Mouse (Mus musculus) testis, adult 2 months (tissue): ENCODE measurements at regions not wholly inside any gene's neighbourhood (a gene's known extent, or its start where the extent isn't known, plus 50 kb on each side); places are given as distances from the start of the nearest gene placed in this dataset.

Experiments used
- H3K27ac ChIP-seq: fragments of 200-500 bp; 2 replicates; pipeline ENCODE4 v1.5.1; 2012; ENCODE audit warnings: low read depth, low read length; ENCODE audit not compliant: control insufficient read depth, insufficient read depth
- H3K27me3 ChIP-seq: fragments of 200-500 bp; 2 replicates; pipeline ENCODE4 v1.6.1; 2012; ENCODE audit warnings: mild to moderate bottlenecking, low read length, moderate library complexity; ENCODE audit not compliant: control insufficient read depth, insufficient read depth
- H3K36me3 ChIP-seq: fragments of 200-500 bp; 2 replicates; pipeline ENCODE4 v1.6.1; 2012; ENCODE audit warnings: mild to moderate bottlenecking, low read length; ENCODE audit not compliant: control insufficient read depth, insufficient read depth
- H3K4me1 ChIP-seq: fragments of 200-500 bp; 2 replicates; pipeline ENCODE4 v1.6.1; 2012; ENCODE audit warnings: low read length; ENCODE audit not compliant: control insufficient read depth, insufficient read depth
- H3K4me3 ChIP-seq: fragments of 200-500 bp; 2 replicates; pipeline ENCODE4 v1.5.1; 2012; ENCODE audit warnings: low read depth, mild to moderate bottlenecking, low read length, moderate library complexity, mixed read lengths; ENCODE audit not compliant: control insufficient read depth
- CTCF ChIP-seq: fragments of 200-500 bp; IDR thresholded peaks from 2 replicates; pipeline ENCODE4 v1.5.1; 2012; ENCODE audit warnings: low read depth, mild to moderate bottlenecking, inconsistent platforms, low read length, moderate library complexity; ENCODE audit not compliant: control insufficient read depth, insufficient read depth, insufficient replicate concordance
- POLR2A ChIP-seq: fragments of 200-500 bp; IDR thresholded peaks from 2 replicates; pipeline ENCODE4 v1.6.1; 2012; ENCODE audit warnings: low read depth, mild to moderate bottlenecking, inconsistent platforms, low read length, moderate library complexity; ENCODE audit not compliant: control insufficient read depth

- no peak for TF ChIP-seq CTCF
- no peak for TF ChIP-seq POLR2A
- no peaks in the 10 kb centered on the region for H3K27me3 ChIP-seq
- no peak overlapping the region for H3K27ac ChIP-seq
- H3K4me1 ChIP-seq: no peaks in the 10 kb centered on the region
- no peaks in the 10 kb centered on the region for H3K36me3 ChIP-seq
- no peak overlapping the region for H3K4me3 ChIP-seq
Measured at GRCm38 (mm10) chr16:77537351-77537750, 64.5 kb downstream of the Gm11146 start.

GRCm38 (mm10) chr16:77536746-77537145 is 65.1 kb downstream of the Gm11146 start:
- TF ChIP-seq CTCF: no peak
- TF ChIP-seq POLR2A: no peak
- H3K4me1 ChIP-seq: no peaks in the 10 kb centered on the region
- no peak overlapping the region for H3K27ac ChIP-seq
- H3K27me3 ChIP-seq: no peaks in the 10 kb centered on the region
- H3K4me3 ChIP-seq: no peak overlapping the region
- H3K36me3 ChIP-seq: no peaks in the 10 kb centered on the region

- Histone ChIP-seq H3K4me1 (no peaks in the 10 kb centered on the region), H3K4me3 (no peak overlapping the region), H3K36me3 (no peaks in the 10 kb centered on the region), H3K27ac (no peak overlapping the region), H3K27me3 (no peaks in the 10 kb centered on the region)
- TF ChIP-seq POLR2A (no peak), CTCF (no peak)
Measured at GRCm38 (mm10) chr16:77536314-77536713, 65.6 kb downstream of the Gm11146 start.

- TF ChIP-seq CTCF: no peak
- no peak for TF ChIP-seq POLR2A
- Histone ChIP-seq H3K27ac (no peak overlapping the region), H3K4me1 (no peaks in the 10 kb centered on the region), H3K36me3 (no peaks in the 10 kb centered on the region), H3K27me3 (no peaks in the 10 kb centered on the region), H3K4me3 (no peak overlapping the region)
Measured at GRCm38 (mm10) chr16:77535021-77535420, 66.9 kb downstream of the Gm11146 start.

- H3K36me3 ChIP-seq: no peaks in the 10 kb centered on the region
- H3K4me3 ChIP-seq: no peak overlapping the region
- no peaks in the 10 kb centered on the region for H3K4me1 ChIP-seq
- H3K27me3 ChIP-seq: no peaks in the 10 kb centered on the region
- TF ChIP-seq CTCF: no peak
- no peak for TF ChIP-seq POLR2A
- no peak overlapping the region for H3K27ac ChIP-seq
Measured at GRCm38 (mm10) chr16:77531596-77531995, 70.3 kb downstream of the Gm11146 start.

GRCm38 (mm10) chr16:77527951-77528350 is 73.9 kb downstream of the Gm11146 start:
- H3K36me3 ChIP-seq: no peaks in the 10 kb centered on the region
- TF ChIP-seq POLR2A (no peak), CTCF (no peak)

GRCm38 (mm10) chr16:77514606-77515005 is 87.3 kb downstream of the Gm11146 start:
- no peaks in the 10 kb centered on the region for H3K27me3 ChIP-seq
- H3K27ac ChIP-seq: no peak overlapping the region
- no peaks in the 10 kb centered on the region for H3K4me1 ChIP-seq
- no peaks in the 10 kb centered on the region for H3K36me3 ChIP-seq
- TF ChIP-seq CTCF: no peak
- no peak for TF ChIP-seq POLR2A
- H3K4me3 ChIP-seq: no peak overlapping the region

More at GRCm38 (mm10) chr16:77527951-77528350, 73.9 kb downstream of the Gm11146 start:
- no peak overlapping the region for H3K27ac ChIP-seq
- no peak overlapping the region for H3K4me3 ChIP-seq
- H3K4me1 ChIP-seq: no peaks in the 10 kb centered on the region
- H3K27me3 ChIP-seq: no peaks in the 10 kb centered on the region

- TF ChIP-seq CTCF: no peak
- TF ChIP-seq POLR2A: no peak
- Histone ChIP-seq H3K27me3 (no peaks in the 10 kb centered on the region), H3K4me1 (no peaks in the 10 kb centered on the region), H3K36me3 (no peaks in the 10 kb centered on the region), H3K27ac (no peak overlapping the region), H3K4me3 (no peak overlapping the region)
Measured at GRCm38 (mm10) chr16:77503556-77503955, 98.3 kb downstream of the Gm11146 start.
